8 mouse cellular contexts compared by ENCODE assay signal in genomic region chr15:4026831-4027584, GRCm38 (mm10). TPM values are rescaled to one million over a fixed set of nuclear protein-coding genes. Genes with fewer than 3 reads are reported as not detected.
DNase-seq lines count a peak whose midpoint lies in the region; ATAC-seq and TF ChIP-seq lines count a peak whose summit lies in the region.

No protein-coding gene starts in this region.

- peaks cover 11% of the 10 kb centered on the region for H3K4me1 ChIP-seq in forebrain, embryonic 15.5 days
- H3K4me1 ChIP-seq in neural tube, embryonic 14.5 days (ENCODE audit: control insufficient read depth, insufficient read depth, low read length), result peaks cover 4% of the 10 kb centered on the region; the same call in 1 of the 2 replicates
- peaks cover 9% of the 10 kb centered on the region for H3K4me1 ChIP-seq in testis, adult 2 months (ENCODE audit: control insufficient read depth, insufficient read depth, low read length)

- TF ChIP-seq CTCF in testis, adult 2 months (IDR thresholded peaks at IDR 0.05; ENCODE audit: control insufficient read depth, insufficient read depth, insufficient replicate concordance, low read depth, low read length), result no peak

- ATAC-seq in forebrain, embryonic 15.5 days (replicated peaks), result peak; percentile 83
- ATAC-seq in neural tube, embryonic 14.5 days (ENCODE audit: low read depth), result peak; percentile 82

- peak overlapping the region; percentile 62 for H3K4me2 ChIP-seq in forebrain, embryonic 15.5 days (replicated peaks)
- H3K4me2 ChIP-seq in neural tube, embryonic 14.5 days (ENCODE audit: low read depth, low read length), result peak overlapping the region; percentile 53

- intact Hi-C loops in heart, postnatal 25 days (cut with DNase I), result loop anchor here (1.0 kb wide), 1 partner anchor 31 kb away; no protein-coding TSS in a partner anchor

- no peaks in the 10 kb centered on the region for H3K27me3 ChIP-seq in forebrain, embryonic 15.5 days
- H3K27me3 ChIP-seq in neural tube, embryonic 14.5 days (ENCODE audit: control insufficient read depth, insufficient read depth, low read length), result no peaks in the 10 kb centered on the region
- no peaks in the 10 kb centered on the region for H3K27me3 ChIP-seq in testis, adult 2 months (ENCODE audit: control insufficient read depth, insufficient read depth, low read length)

- H3K27ac ChIP-seq in forebrain, embryonic 15.5 days (replicated peaks), result peak overlapping the region; percentile 97
- H3K27ac ChIP-seq in neural tube, embryonic 14.5 days (ENCODE audit: low read depth, low read length), result peak overlapping the region; percentile 93
- H3K27ac ChIP-seq in testis, adult 2 months (ENCODE audit: control insufficient read depth, insufficient read depth, low read depth, low read length), result no peak overlapping the region

- no peaks in the 10 kb centered on the region for H3K9me3 ChIP-seq in forebrain, embryonic 15.5 days
- no peaks in the 10 kb centered on the region for H3K9me3 ChIP-seq in neural tube, embryonic 14.5 days (ENCODE audit: control insufficient read depth, low read length)

- peak overlapping the region; percentile 88 for H3K9ac ChIP-seq in forebrain, embryonic 15.5 days (replicated peaks)
- peak overlapping the region; percentile 82 for H3K9ac ChIP-seq in neural tube, embryonic 14.5 days (replicated peaks; ENCODE audit: low read depth, low read length)

- no peaks in the 10 kb centered on the region for H3K36me3 ChIP-seq in forebrain, embryonic 15.5 days
- no peaks in the 10 kb centered on the region for H3K36me3 ChIP-seq in neural tube, embryonic 14.5 days (ENCODE audit: control insufficient read depth, insufficient read depth, low read length)
- H3K36me3 ChIP-seq in testis, adult 2 months (ENCODE audit: control insufficient read depth, insufficient read depth, low read length), result no peaks in the 10 kb centered on the region

- peak; percentile 47 for DNase-seq in ES-CJ7 (ENCODE audit: low read depth, low spot score)
- DNase-seq in cerebellum, adult 11-12 months, result peak; percentile 90
- peak; percentile 83 for DNase-seq in heart, postnatal 25 days (ENCODE audit: low spot score)
- DNase-seq in layer of hippocampus, adult 18-20 months (ENCODE audit: low spot score in 2 of 2), result peak; percentile 85 to 88
- DNase-seq in lung, adult 18-20 months, result peak; percentile 89 to 91

- under 1% methylated on average over 63 of the region's 65 CpGs for WGBS in forebrain, embryonic 15.5 days
- WGBS in neural tube, embryonic 14.5 days, result under 1% methylated on average over 65 of the region's 65 CpGs

- TF ChIP-seq POLR2A in testis, adult 2 months (IDR thresholded peaks at IDR 0.05; ENCODE audit: control insufficient read depth, low read depth, low read length), result no peak

- H3K4me3 ChIP-seq in forebrain, embryonic 15.5 days, result peak overlapping the region; percentile 96
- peak overlapping the region; percentile 72 for H3K4me3 ChIP-seq in neural tube, embryonic 14.5 days (ENCODE audit: low read depth, low read length)
- peak overlapping the region; percentile 69 for H3K4me3 ChIP-seq in testis, adult 2 months (ENCODE audit: control insufficient read depth, low read depth, low read length)

RNA-seq across cellular contexts. Expression of gene Oxct1, which starts 0.8 kb away (rescaled TPM):
- polyA plus RNA-seq in forebrain, embryonic 15.5 days (2015; fragmentation: Nextera tagmentation; extraction: Ambion mirVana), result 257 and 282 TPM in 2 replicates
- 1,000 to 10,000 TPM; 1,289 to 1,329 TPM for total RNA-seq in heart, postnatal 25 days (2021)
- 100 to 1,000 TPM; 254 to 259 TPM for total RNA-seq in layer of hippocampus, adult 18-20 months (2021)
- 352 and 372 TPM in 2 replicates for polyA plus RNA-seq in neural tube, embryonic 14.5 days (2014; fragmentation: Nextera tagmentation; extraction: Ambion mirVana)
- 20.2 and 37.6 TPM in 2 replicates for polyA plus RNA-seq in testis, adult 2 months (2012; rRNA removed)

RNA-seq across cellular contexts. Expression of gene AW549877, which starts 31.5 kb away (rescaled TPM):
- 33.9 and 35.8 TPM in 2 replicates for polyA plus RNA-seq in forebrain, embryonic 15.5 days (2015; fragmentation: Nextera tagmentation; extraction: Ambion mirVana)
- total RNA-seq in heart, postnatal 25 days (2021), result 10 to 100 TPM; 22.9 to 25.3 TPM
- total RNA-seq in layer of hippocampus, adult 18-20 months (2021), result 10 to 100 TPM; 40.4 to 42.5 TPM
- polyA plus RNA-seq in neural tube, embryonic 14.5 days (2014; fragmentation: Nextera tagmentation; extraction: Ambion mirVana), result 57.8 and 64.2 TPM in 2 replicates
- polyA plus RNA-seq in testis, adult 2 months (2012; rRNA removed), result 5.6 and 7.2 TPM in 2 replicates

RNA-seq across cellular contexts. Expression of gene Fbxo4, which starts 47.6 kb away (rescaled TPM):
- 7.5 and 7.8 TPM in 2 replicates for polyA plus RNA-seq in forebrain, embryonic 15.5 days (2015; fragmentation: Nextera tagmentation; extraction: Ambion mirVana)
- total RNA-seq in heart, postnatal 25 days (2021), result 1 to 10 TPM; 6.5 to 8.6 TPM
- 1 to 10 TPM; 7.2 to 9.6 TPM for total RNA-seq in layer of hippocampus, adult 18-20 months (2021)
- 9.1 and 9.2 TPM in 2 replicates for polyA plus RNA-seq in neural tube, embryonic 14.5 days (2014; fragmentation: Nextera tagmentation; extraction: Ambion mirVana)
- 5.0 and 8.9 TPM in 2 replicates for polyA plus RNA-seq in testis, adult 2 months (2012; rRNA removed)
